Mouse (Mus musculus) stomach, postnatal 0 days (tissue): ENCODE results near the gene Gpalpp1.

Source experiments
- CTCF ChIP-seq: IDR thresholded peaks from 2 replicates; pipeline ENCODE4 v1.5.1; 2016; ENCODE audit warnings: antibody characterized with exemption, low read depth, mild to moderate bottlenecking, moderate library complexity
- EP300 ChIP-seq: optimal IDR thresholded peaks from 2 replicates; pipeline ENCODE3; 2016; ENCODE audit warnings: antibody characterized with exemption

DNA sequence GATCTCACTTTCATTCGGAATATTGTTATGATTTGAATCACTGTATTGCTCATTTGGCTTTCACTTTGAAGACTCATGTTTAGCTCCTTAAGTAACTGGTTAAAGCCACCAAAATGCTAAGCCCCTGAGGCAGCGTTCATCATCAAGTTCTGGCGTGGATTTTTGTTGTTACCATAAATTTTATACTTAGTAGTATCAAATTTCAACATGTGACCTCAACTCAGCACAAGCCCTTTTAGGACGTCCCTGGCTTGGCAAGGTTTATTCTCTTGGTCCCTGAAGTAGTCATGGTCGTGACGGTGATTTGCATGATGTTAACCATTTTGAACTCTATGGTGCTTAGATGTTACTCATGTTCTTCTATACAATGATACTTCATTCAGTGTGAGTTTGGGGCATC is 36.5 kb upstream of the Gpalpp1 start:
- TF ChIP-seq EP300: no peak
- no peak for TF ChIP-seq CTCF
